Mouse (Mus musculus) liver, embryonic 16.5 days (tissue): ENCODE data around the gene Plcl1. TPM values are rescaled to one million over a fixed set of nuclear protein-coding genes. Genes with fewer than 3 reads are reported as not detected.

Source experiments
- ATAC-seq: fragments of 200-750 bp; cut with Nextera tagmentation; 2 replicates; pipeline ENCODE4 v1.8.0; 2017; ENCODE audit warnings: low read depth, mild to moderate bottlenecking, moderate number of reproducible peaks, moderate library complexity
- H3K27ac ChIP-seq: fragments of 300-500 bp; sonication (generic); 2 replicates; pipeline ENCODE4 v1.5.1; 2014; ENCODE audit warnings: mild to moderate bottlenecking, low read length
- H3K27me3 ChIP-seq: fragments of 300-500 bp; sonication (generic); 2 replicates; pipeline ENCODE4 v1.6.1; 2014; ENCODE audit warnings: low read depth, low read length, mixed read lengths; ENCODE audit not compliant: control insufficient read depth, insufficient read depth
- H3K36me3 ChIP-seq: fragments of 300-500 bp; sonication (generic); 2 replicates; pipeline ENCODE4 v1.6.1; 2014; ENCODE audit warnings: mild to moderate bottlenecking; ENCODE audit not compliant: control insufficient read depth, insufficient read depth
- H3K4me1 ChIP-seq: fragments of 300-500 bp; sonication (generic); 2 replicates; pipeline ENCODE4 v1.6.1; 2014; ENCODE audit warnings: low read depth, low read length, mixed read lengths; ENCODE audit not compliant: control insufficient read depth
- H3K4me2 ChIP-seq: fragments of 300-500 bp; sonication (generic); 2 replicates; pipeline ENCODE4 v1.6.1; 2014; ENCODE audit warnings: low read depth, low read length, mixed read lengths
- H3K4me3 ChIP-seq: fragments of 300-500 bp; sonication (generic); 2 replicates; pipeline ENCODE4 v1.5.1; 2014; ENCODE audit warnings: low read depth, mild to moderate bottlenecking, low read length
- H3K9ac ChIP-seq: fragments of 300-500 bp; sonication (generic); 2 replicates; pipeline ENCODE4 v1.6.1; 2014; ENCODE audit warnings: low read depth, low read length
- H3K9me3 ChIP-seq: fragments of 300-500 bp; sonication (generic); replicated peaks from 2 replicates; pipeline ENCODE4 v1.6.1; 2016; ENCODE audit warnings: low read length; ENCODE audit not compliant: control insufficient read depth
- WGBS: fragments of 180-500 bp; shearing (Covaris S2); extraction: QIAGEN DNeasy Blood & Tissue Kit; methylation state at CpG from one replicate; pipeline ENCODE4 v1.1.7; 2014; ENCODE audit not compliant: insufficient replicate concordance; 5-methylcytosine and 5-hydroxymethylcytosine counted together
- polyA plus RNA-seq: library from polyadenylated mRNA; unstranded; fragments of >200 nt; fragmentation: Nextera tagmentation; extraction: Ambion mirVana; gene quantifications from 2 replicates; pipeline ENCODE4 v1.2.1, GENCODE M21; 2015

The Plcl1 gene
- polyA plus RNA-seq, 1 experiment from 2014 or later = 0.17 TPM

GRCm38 (mm10) chr1:55701601-55702000, 295.9 kb downstream of the Plcl1 start:
- H3K9ac ChIP-seq = no peak overlapping the region
- no peaks in the 10 kb centered on the region for H3K4me1 ChIP-seq
- H3K4me2 ChIP-seq = no peak overlapping the region
- no peaks in the 10 kb centered on the region for H3K36me3 ChIP-seq
- 69% methylated on average over 6 of the region's 6 CpGs for WGBS
- no peaks in the 10 kb centered on the region for H3K27me3 ChIP-seq
- no peak overlapping the region for H3K4me3 ChIP-seq
- ATAC-seq = no peak
- H3K9me3 ChIP-seq = no peaks in the 10 kb centered on the region
- H3K27ac ChIP-seq = no peak overlapping the region

GRCm38 (mm10) chr1:55702106-55702505, 296.4 kb downstream of the Plcl1 start:
- H3K9ac ChIP-seq = no peak overlapping the region
- no peaks in the 10 kb centered on the region for H3K9me3 ChIP-seq
- no peak overlapping the region for H3K4me3 ChIP-seq
- H3K27me3 ChIP-seq = no peaks in the 10 kb centered on the region
- WGBS = 53% methylated on average over 3 of the region's 3 CpGs
- H3K4me1 ChIP-seq = no peaks in the 10 kb centered on the region
- H3K27ac ChIP-seq = no peak overlapping the region
- no peak overlapping the region for H3K4me2 ChIP-seq
- no peaks in the 10 kb centered on the region for H3K36me3 ChIP-seq
- no peak for ATAC-seq

- no peak overlapping the region for H3K27ac ChIP-seq
- H3K4me2 ChIP-seq = no peak overlapping the region
- H3K4me1 ChIP-seq = no peaks in the 10 kb centered on the region
- no peak for ATAC-seq
- H3K36me3 ChIP-seq = no peaks in the 10 kb centered on the region
- H3K9ac ChIP-seq = no peak overlapping the region
- WGBS = 66% methylated on average over 2 of the region's 2 CpGs
- H3K9me3 ChIP-seq = no peaks in the 10 kb centered on the region
- no peak overlapping the region for H3K4me3 ChIP-seq
- H3K27me3 ChIP-seq = no peaks in the 10 kb centered on the region
Observed at GRCm38 (mm10) chr1:55704707-55705106, 299.0 kb downstream of the Plcl1 start.

- ATAC-seq = no peak
- H3K4me3 ChIP-seq = no peak overlapping the region
- no peak overlapping the region for H3K27ac ChIP-seq
- H3K4me1 ChIP-seq = no peaks in the 10 kb centered on the region
- no peaks in the 10 kb centered on the region for H3K27me3 ChIP-seq
- H3K9me3 ChIP-seq = no peaks in the 10 kb centered on the region
- 74% methylated on average over 6 of the region's 6 CpGs for WGBS
- no peak overlapping the region for H3K4me2 ChIP-seq
- no peaks in the 10 kb centered on the region for H3K36me3 ChIP-seq
- no peak overlapping the region for H3K9ac ChIP-seq
Observed at GRCm38 (mm10) chr1:55705173-55705572, 299.5 kb downstream of the Plcl1 start.

- no peak overlapping the region for H3K27ac ChIP-seq
- WGBS = 62% methylated on average over 3 of the region's 3 CpGs
- H3K27me3 ChIP-seq = no peaks in the 10 kb centered on the region
- H3K4me1 ChIP-seq = no peaks in the 10 kb centered on the region
- no peak overlapping the region for H3K4me2 ChIP-seq
- H3K9ac ChIP-seq = no peak overlapping the region
- no peak for ATAC-seq
- no peaks in the 10 kb centered on the region for H3K9me3 ChIP-seq
- no peak overlapping the region for H3K4me3 ChIP-seq
- H3K36me3 ChIP-seq = no peaks in the 10 kb centered on the region
Observed at GRCm38 (mm10) chr1:55705756-55706155, 300.0 kb downstream of the Plcl1 start.

GRCm38 (mm10) chr1:55706933-55707332, 301.2 kb downstream of the Plcl1 start:
- Histone ChIP-seq H3K27me3 (no peaks in the 10 kb centered on the region), H3K4me3 (no peak overlapping the region), H3K36me3 (no peaks in the 10 kb centered on the region), H3K27ac (no peak overlapping the region), H3K9ac (no peak overlapping the region), H3K4me1 (no peaks in the 10 kb centered on the region), H3K4me2 (no peak overlapping the region), H3K9me3 (no peaks in the 10 kb centered on the region)
- 26% methylated on average over 1 of the region's 1 CpGs for WGBS
- peak; percentile 37; the same call in 1 of the 2 replicates for ATAC-seq

GRCm38 (mm10) chr1:55717283-55717803, 311.6 kb downstream of the Plcl1 start:
- Histone ChIP-seq H3K27ac (no peak overlapping the region), H3K4me3 (no peak overlapping the region), H3K36me3 (no peaks in the 10 kb centered on the region), H3K9ac (no peak overlapping the region), H3K27me3 (no peaks in the 10 kb centered on the region), H3K4me2 (no peak overlapping the region), H3K4me1 (no peaks in the 10 kb centered on the region), H3K9me3 (no peaks in the 10 kb centered on the region)
- WGBS = 71% methylated on average over 4 of the region's 4 CpGs
- ATAC-seq = no peak

GRCm38 (mm10) chr1:55725428-55725827, 319.7 kb downstream of the Plcl1 start:
- H3K27ac ChIP-seq = no peak overlapping the region
- no peak overlapping the region for H3K9ac ChIP-seq
- no peaks in the 10 kb centered on the region for H3K36me3 ChIP-seq
- H3K9me3 ChIP-seq = no peaks in the 10 kb centered on the region
- H3K4me3 ChIP-seq = no peak overlapping the region
- no peak overlapping the region for H3K4me2 ChIP-seq
- ATAC-seq = no peak
- H3K27me3 ChIP-seq = no peaks in the 10 kb centered on the region
- H3K4me1 ChIP-seq = no peaks in the 10 kb centered on the region
- WGBS = 58% methylated on average over 3 of the region's 3 CpGs

GRCm38 (mm10) chr1:55729332-55729731, 323.6 kb downstream of the Plcl1 start:
- Histone ChIP-seq H3K27me3 (no peaks in the 10 kb centered on the region), H3K36me3 (no peaks in the 10 kb centered on the region), H3K9ac (no peak overlapping the region), H3K9me3 (no peaks in the 10 kb centered on the region), H3K4me3 (no peak overlapping the region), H3K27ac (no peak overlapping the region), H3K4me1 (no peaks in the 10 kb centered on the region), H3K4me2 (no peak overlapping the region)
- no peak for ATAC-seq
- 70% methylated on average over 3 of the region's 3 CpGs for WGBS
